Mouse (Mus musculus) liver, embryonic 14.5 days (tissue): ENCODE measurements around the gene Fxyd6.

Source experiments
- CTCF ChIP-seq: IDR thresholded peaks from 2 replicates; pipeline ENCODE4 v1.5.1; 2016; ENCODE audit warnings: antibody characterized with exemption, low read depth, control low read depth
- EP300 ChIP-seq: IDR thresholded peaks from 2 replicates; pipeline ENCODE4 v1.6.1; 2016; ENCODE audit warnings: antibody characterized with exemption, low read depth

DNA sequence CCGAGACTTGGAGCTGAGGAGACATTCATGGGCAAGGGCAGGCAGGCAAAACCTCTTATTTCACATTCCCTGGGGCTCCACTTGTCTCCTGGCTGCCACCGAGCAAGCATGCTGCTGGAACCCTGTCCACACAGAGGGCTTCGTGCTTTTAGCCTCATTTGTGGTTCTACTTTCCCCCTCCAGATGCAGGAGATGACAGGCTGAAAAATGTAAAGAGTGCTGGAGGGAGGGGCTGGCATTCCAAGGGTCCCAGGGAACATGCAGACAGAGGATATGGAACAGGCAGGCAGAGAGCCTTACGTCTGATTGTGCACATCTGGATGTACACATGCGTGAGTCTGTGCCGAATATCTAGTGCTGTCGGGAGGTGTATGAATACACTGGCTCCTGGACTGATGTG, 11.6 kb upstream of the Fxyd6 start:
- TF ChIP-seq CTCF = no peak
- TF ChIP-seq EP300 = no peak
